Mouse (Mus musculus) lung, embryonic 14.5 days (tissue): ENCODE data around the gene Pfn1. TPM values are rescaled to one million over a fixed set of nuclear protein-coding genes. Genes with fewer than 3 reads are reported as not detected.
A peak's percentile ranks its signal among the peaks of the same experiment; 100 is the strongest.

Experiments used
- ATAC-seq: fragments of 200-750 bp; cut with Nextera tagmentation; 2 replicates; pipeline ENCODE4 v1.8.0; 2017; ENCODE audit warnings: mild to moderate bottlenecking, moderate TSS enrichment, moderate library complexity; ENCODE audit not compliant: insufficient read depth
- DNase-seq: peaks from one replicate; pipeline ENCODE4 v3.0.0-alpha.2; 2015
- H3K27ac ChIP-seq: fragments of 300-500 bp; sonication (generic); 2 replicates; pipeline ENCODE4 v1.5.1; 2014; ENCODE audit warnings: low read depth, mild to moderate bottlenecking, moderate library complexity
- H3K27me3 ChIP-seq: fragments of 300-500 bp; sonication (generic); 2 replicates; pipeline ENCODE4 v1.6.1; 2014; ENCODE audit warnings: low read length, control low read depth; ENCODE audit not compliant: insufficient read depth
- H3K36me3 ChIP-seq: fragments of 300-500 bp; sonication (generic); 2 replicates; pipeline ENCODE4 v1.6.1; 2014; ENCODE audit warnings: control low read depth; ENCODE audit not compliant: insufficient read depth
- H3K4me1 ChIP-seq: fragments of 300-500 bp; sonication (generic); 2 replicates; pipeline ENCODE4 v1.6.1; 2014; ENCODE audit warnings: antibody characterized with exemption, control low read depth; ENCODE audit not compliant: insufficient read depth
- H3K4me2 ChIP-seq: fragments of 300-500 bp; sonication (generic); 2 replicates; pipeline ENCODE4 v1.6.1; 2014; ENCODE audit warnings: mild to moderate bottlenecking
- H3K4me3 ChIP-seq: fragments of 300-500 bp; sonication (generic); 2 replicates; pipeline ENCODE4 v1.5.1; 2014; ENCODE audit warnings: low read depth, low read length
- H3K9ac ChIP-seq: fragments of 300-500 bp; sonication (generic); 2 replicates; pipeline ENCODE4 v1.6.1; 2014
- H3K9me3 ChIP-seq: fragments of 300-500 bp; sonication (generic); 2 replicates; pipeline ENCODE4 v1.6.1; 2016; ENCODE audit warnings: low read depth, low read length, control low read depth
- CTCF ChIP-seq: IDR thresholded peaks from 2 replicates; pipeline ENCODE4 v1.5.1; 2016; ENCODE audit warnings: antibody characterized with exemption, low read depth
- WGBS: fragments of 180-500 bp; shearing (Covaris S2); extraction: QIAGEN DNeasy Blood & Tissue Kit; methylation state at CpG from one replicate; pipeline ENCODE4 v1.1.7; 2014; 5-methylcytosine and 5-hydroxymethylcytosine counted together
- polyA plus RNA-seq: library from polyadenylated mRNA; unstranded; fragments of >200 nt; fragmentation: Nextera tagmentation; extraction: Ambion mirVana; gene quantifications from 2 replicates; pipeline ENCODE4 v1.2.1, GENCODE M21; 2014

The Pfn1 gene
- polyA plus RNA-seq, 1 experiment from 2014 or later, result 2,138 TPM

DNA sequence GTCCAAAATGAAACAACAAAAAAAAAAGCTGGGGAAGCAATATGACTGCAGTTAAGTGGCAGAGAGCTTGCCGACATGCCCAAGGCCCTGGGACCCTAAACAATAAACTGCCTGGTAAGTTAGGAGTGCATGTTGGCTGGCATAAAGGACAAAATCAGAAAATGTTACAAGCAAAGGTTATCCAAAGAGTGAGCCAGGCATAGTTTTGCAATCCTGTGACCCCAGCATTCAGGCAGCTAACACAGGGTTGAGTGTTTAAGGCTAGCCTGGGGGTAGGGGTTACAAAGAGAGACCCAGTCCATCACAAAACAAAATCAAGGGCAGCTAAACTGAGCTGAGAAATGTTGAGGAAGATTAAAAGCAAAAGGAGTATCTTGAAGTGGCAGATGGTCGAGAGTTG lies 44.6 kb upstream of the Pfn1 start:
- Histone ChIP-seq H3K4me2 (0 out of 2 replicates have a peak overlapping the region, but pooled peaks have one; percentile 88), H3K36me3 (peaks cover 14% of the 10 kb centered on the region), H3K9me3 (no peaks in the 10 kb centered on the region), H3K27me3 (no peaks in the 10 kb centered on the region), H3K4me3 (no peak overlapping the region), H3K4me1 (peaks cover 8% of the 10 kb centered on the region; the same call in 1 of the 2 replicates), H3K9ac (no peak overlapping the region), H3K27ac (no peak overlapping the region)
- 80% methylated on average over 2 of the region's 2 CpGs for WGBS
- no peak for ATAC-seq
- no peak for TF ChIP-seq CTCF
- no peak for DNase-seq

- no peak for DNase-seq
- H3K27me3 ChIP-seq, result no peaks in the 10 kb centered on the region
- 0 out of 2 replicates have a peak, but pooled peaks have one; percentile 7 for TF ChIP-seq CTCF
- H3K4me2 ChIP-seq, result no peak overlapping the region
- H3K36me3 ChIP-seq, result no peaks in the 10 kb centered on the region
- H3K27ac ChIP-seq, result no peak overlapping the region
- 69% methylated on average over 3 of the region's 3 CpGs for WGBS
- H3K4me1 ChIP-seq, result peaks cover 5% of the 10 kb centered on the region; the same call in 1 of the 2 replicates
- H3K9ac ChIP-seq, result no peak overlapping the region
- ATAC-seq, result no peak
- no peak overlapping the region for H3K4me3 ChIP-seq
- H3K9me3 ChIP-seq, result no peaks in the 10 kb centered on the region
Measured at GRCm38 (mm10) chr11:70697376-70697775, 42.9 kb upstream of the Pfn1 start.

DNA sequence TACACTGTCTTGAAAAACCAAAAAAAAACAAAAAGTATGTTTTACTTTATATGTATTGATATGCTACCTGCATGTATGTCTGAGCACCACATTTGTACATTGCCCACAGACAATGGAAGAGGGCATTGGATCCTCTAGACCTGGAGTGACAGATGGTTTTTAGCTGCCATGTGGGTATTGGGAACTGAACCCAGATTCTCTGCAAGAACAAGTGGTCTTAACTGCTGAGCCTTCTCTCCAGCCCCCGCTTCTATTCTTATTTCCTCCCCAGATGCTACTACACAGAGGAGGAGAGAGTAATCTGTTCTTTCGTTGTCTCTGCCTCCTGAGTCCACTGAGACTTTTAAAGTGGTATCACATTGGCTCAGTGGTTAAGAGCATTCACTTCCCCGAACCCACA lies 39.1 kb upstream of the Pfn1 start:
- DNase-seq (no peak), ATAC-seq (no peak)
- H3K9ac ChIP-seq, result no peak overlapping the region
- WGBS, result 70% methylated on average over 3 of the region's 3 CpGs
- H3K9me3 ChIP-seq, result no peaks in the 10 kb centered on the region
- H3K4me3 ChIP-seq, result no peak overlapping the region
- no peak overlapping the region for H3K4me2 ChIP-seq
- H3K4me1 ChIP-seq, result no peaks in the 10 kb centered on the region
- no peak for TF ChIP-seq CTCF
- H3K27me3 ChIP-seq, result no peaks in the 10 kb centered on the region
- no peaks in the 10 kb centered on the region for H3K36me3 ChIP-seq
- H3K27ac ChIP-seq, result no peak overlapping the region

- Histone ChIP-seq H3K4me3 (no peak overlapping the region), H3K27ac (no peak overlapping the region), H3K9me3 (no peaks in the 10 kb centered on the region), H3K27me3 (no peaks in the 10 kb centered on the region), H3K36me3 (peaks cover 15% of the 10 kb centered on the region), H3K4me2 (no peak overlapping the region), H3K9ac (no peak overlapping the region), H3K4me1 (no peaks in the 10 kb centered on the region)
- peak; percentile 57 for DNase-seq
- no peak for ATAC-seq
- 44% methylated on average over 4 of the region's 4 CpGs for WGBS
- no peak for TF ChIP-seq CTCF
Measured at GRCm38 (mm10) chr11:70689578-70689977, 35.1 kb upstream of the Pfn1 start.

GRCm38 (mm10) chr11:70688372-70688771 lies 33.9 kb upstream of the Pfn1 start:
- peak; percentile 28 for DNase-seq
- Histone ChIP-seq H3K9me3 (no peaks in the 10 kb centered on the region), H3K27me3 (no peaks in the 10 kb centered on the region), H3K36me3 (peaks cover 28% of the 10 kb centered on the region), H3K4me1 (no peaks in the 10 kb centered on the region), H3K9ac (peak overlapping the region; percentile 82), H3K27ac (peak overlapping the region; percentile 88), H3K4me2 (peak overlapping the region; percentile 80), H3K4me3 (peak overlapping the region; percentile 87)
- 0 out of 2 replicates have a peak, but pooled peaks have one; percentile 20 for ATAC-seq
- no peak for TF ChIP-seq CTCF
- WGBS, result 11% methylated on average over 8 of the region's 8 CpGs

GRCm38 (mm10) chr11:70687601-70688199 lies 33.3 kb upstream of the Pfn1 start, which contains the start of gene Camta2:
Gene Camta2 (minus strand): TSS chr11:70688105.
- peaks cover 34% of the 10 kb centered on the region for H3K36me3 ChIP-seq
- peak within 1 kb of the TSS; percentile 80 for H3K4me2 ChIP-seq
- H3K9ac ChIP-seq, result peak within 1 kb of the TSS; percentile 82
- H3K27me3 ChIP-seq, result no peaks in the 10 kb centered on the region
- DNase-seq (peak; percentile 92), ATAC-seq (peak; percentile 89)
- under 1% methylated on average over 53 of the region's 55 CpGs for WGBS
- no peaks in the 10 kb centered on the region for H3K9me3 ChIP-seq
- peak; percentile 57 for TF ChIP-seq CTCF
- peak within 1 kb of the TSS; percentile 88 for H3K27ac ChIP-seq
- peak within 1 kb of the TSS; percentile 87 for H3K4me3 ChIP-seq
- no peaks in the 10 kb centered on the region for H3K4me1 ChIP-seq

- peak overlapping the region; percentile 82 for H3K9ac ChIP-seq
- ATAC-seq (peak; percentile 65), DNase-seq (peak; percentile 45)
- no peak for TF ChIP-seq CTCF
- WGBS, result 2% methylated on average over 16 of the region's 16 CpGs
- H3K36me3 ChIP-seq, result peaks cover 41% of the 10 kb centered on the region
- H3K4me2 ChIP-seq, result peak overlapping the region; percentile 80
- H3K27ac ChIP-seq, result peak overlapping the region; percentile 88
- no peaks in the 10 kb centered on the region for H3K27me3 ChIP-seq
- H3K4me3 ChIP-seq, result peak overlapping the region; percentile 87
- H3K9me3 ChIP-seq, result no peaks in the 10 kb centered on the region
- no peaks in the 10 kb centered on the region for H3K4me1 ChIP-seq
Measured at GRCm38 (mm10) chr11:70686901-70687566, 32.6 kb upstream of the Pfn1 start.
